Mouse (Mus musculus): ENCODE measurements at regions not wholly inside any gene's neighbourhood (a gene's known extent, or its start where the extent isn't known, plus 50 kb on each side); places are given as distances from the start of the nearest gene placed in this dataset.
"Not testable (repeated sequence)": the region's sequence is repeated elsewhere in the genome, so short reads cannot be mapped to it uniquely, and the experiment has no call there.

GRCm38 (mm10) chr2:162867516-162868029 lies 63.8 kb upstream of the Srsf6 start:
- in situ Hi-C loops (cut with MboI, MseI) = loop anchor here in 1 of 2 experiments (5.0 kb wide), 1 partner anchor 395 kb away; no protein-coding TSS in a partner anchor

- in situ Hi-C loops (cut with MboI, MseI) = loop anchor here in 1 of 2 experiments (5.0 kb wide), 1 partner anchor 396 kb away; no protein-coding TSS in a partner anchor
These were observed 64.6 kb upstream of the Srsf6 start for GRCm38 (mm10) chr2:162866613-162867314.

GRCm38 (mm10) chr2:162864571-162864970 lies 66.8 kb upstream of the Srsf6 start:
- in situ Hi-C loops (cut with MboI, MseI) = no loop called here

- in situ Hi-C loops (cut with MboI, MseI) = no loop called here
These were observed 76.7 kb upstream of the Srsf6 start for GRCm38 (mm10) chr2:162854606-162855005.

GRCm38 (mm10) chr2:162853576-162853975 lies 77.8 kb upstream of the Srsf6 start:
- in situ Hi-C loops (cut with MboI, MseI) = no loop called here

GRCm38 (mm10) chr2:162841761-162842160 lies 89.6 kb upstream of the Srsf6 start:
- in situ Hi-C loops (cut with MboI, MseI) = not testable (repeated sequence)

GRCm38 (mm10) chr2:162837776-162838175 lies 93.6 kb upstream of the Srsf6 start:
- in situ Hi-C loops (cut with MboI, MseI) = no loop called here

- in situ Hi-C loops (cut with MboI, MseI) = no loop called here
These were observed 97.6 kb upstream of the Srsf6 start for GRCm38 (mm10) chr2:162833741-162834140.

- in situ Hi-C loops (cut with MboI, MseI) = no loop called here
These were observed 112.5 kb upstream of the Srsf6 start for GRCm38 (mm10) chr2:162818787-162819186.

- in situ Hi-C loops (cut with MboI, MseI) = no loop called here
These were observed 117.1 kb upstream of the Srsf6 start for GRCm38 (mm10) chr2:162814205-162814604.

GRCm38 (mm10) chr2:162807747-162808146 lies 123.6 kb upstream of the Srsf6 start:
- in situ Hi-C loops (cut with MboI, MseI) = no loop called here

GRCm38 (mm10) chr2:162796528-162796927 lies 134.8 kb upstream of the Srsf6 start:
- in situ Hi-C loops (cut with MboI, MseI) = no loop called here

- in situ Hi-C loops (cut with MboI, MseI) = no loop called here
These were observed 133.3 kb upstream of the Ptprt start for GRCm38 (mm10) chr2:162794285-162794684.

- in situ Hi-C loops (cut with MboI, MseI) = no loop called here
These were observed 130.6 kb upstream of the Ptprt start for GRCm38 (mm10) chr2:162791374-162792098.

GRCm38 (mm10) chr2:162784176-162784813 lies 123.3 kb upstream of the Ptprt start:
- in situ Hi-C loops (cut with MboI, MseI) = no loop called here

GRCm38 (mm10) chr2:162781599-162781998 lies 120.7 kb upstream of the Ptprt start:
- in situ Hi-C loops (cut with MboI, MseI) = no loop called here

GRCm38 (mm10) chr2:162776542-162776941 lies 115.6 kb upstream of the Ptprt start:
- in situ Hi-C loops (cut with MboI, MseI) = no loop called here

- in situ Hi-C loops (cut with MboI, MseI) = no loop called here
These were observed 111.6 kb upstream of the Ptprt start for GRCm38 (mm10) chr2:162772520-162772919.

- in situ Hi-C loops (cut with MboI, MseI) = no loop called here
These were observed 108.9 kb upstream of the Ptprt start for GRCm38 (mm10) chr2:162769711-162770428.

GRCm38 (mm10) chr2:162764059-162764458 lies 103.1 kb upstream of the Ptprt start:
- in situ Hi-C loops (cut with MboI, MseI) = no loop called here

GRCm38 (mm10) chr2:162740523-162740922 lies 79.6 kb upstream of the Ptprt start:
- in situ Hi-C loops (cut with MboI, MseI) = no loop called here
